ENCODE assay signal across 1 mouse cellular context in genomic region chr13:90088962-90089824, GRCm38 (mm10).
A peak's percentile ranks its signal among the peaks of the same experiment; 100 is the strongest.
TF ChIP-seq lines count a peak whose summit lies in the region.

Gene Tmem167 (plus strand): TSS chr13:90089123.
Gene Xrcc4 (minus strand): TSS chr13:90089608.

TF ChIP-seq in MEL, 35 proteins besides CTCF, POLR2A, EP300 and RAD21 (continued from another document):
- peak; percentile 81 for TF ChIP-seq MXI1 (IDR thresholded peaks at IDR 0.05; ENCODE audit: low read depth, low read length)
- TF ChIP-seq USF2 (IDR thresholded peaks at IDR 0.05; ENCODE audit: borderline replicate concordance in 1 of 2, insufficient read depth in 1 of 2, low read depth in 1 of 2, low read length in 2 of 2): no peak
- TF ChIP-seq MYC (IDR thresholded peaks at IDR 0.05; ENCODE audit: low read depth, low read length): peak; percentile 90
TF ChIP-seq in MEL: peak in this region for 19.
